Mouse (Mus musculus): ENCODE measurements around the gene Ptprk.

- TF ChIP-seq CTCF (IDR thresholded peaks at IDR 0.05; ENCODE audit: control insufficient read depth, insufficient read depth, low read length) (no peak), POLR2A (IDR thresholded peaks at IDR 0.05; ENCODE audit: borderline replicate concordance, control insufficient read depth, low read depth, low read length) (no peak)
These were observed 140.5 kb downstream of the Ptprk start for GRCm38 (mm10) chr10:28215153-28215552.

Measured in bone marrow, adult 2 months (tissue).